Mouse (Mus musculus): ENCODE measurements around the gene Ets1.

GRCm38 (mm10) chr9:32713106-32713505 lies 77.1 kb downstream of the Ets1 start:
- TF ChIP-seq CTCF (IDR thresholded peaks at IDR 0.05; ENCODE audit: low read depth) (no peak), EP300 (optimal IDR thresholded peaks at IDR 0.05) (no peak)

Measured in stomach, postnatal 0 days (tissue).